Mouse (Mus musculus) c-Kit-negative CD71-positive TER-119-positive erythroid progenitor cells, embryonic 14.5 days (primary cell): Measurements from ENCODE around the gene Onecut3.
A peak's percentile ranks its signal among the peaks of the same experiment; 100 is the strongest.

Source experiments
- DNase-seq: peaks from one replicate; pipeline ENCODE4 v3.0.0-alpha.2; 2013; ENCODE audit warnings: low read depth, low spot score

Gene Onecut3

DNA sequence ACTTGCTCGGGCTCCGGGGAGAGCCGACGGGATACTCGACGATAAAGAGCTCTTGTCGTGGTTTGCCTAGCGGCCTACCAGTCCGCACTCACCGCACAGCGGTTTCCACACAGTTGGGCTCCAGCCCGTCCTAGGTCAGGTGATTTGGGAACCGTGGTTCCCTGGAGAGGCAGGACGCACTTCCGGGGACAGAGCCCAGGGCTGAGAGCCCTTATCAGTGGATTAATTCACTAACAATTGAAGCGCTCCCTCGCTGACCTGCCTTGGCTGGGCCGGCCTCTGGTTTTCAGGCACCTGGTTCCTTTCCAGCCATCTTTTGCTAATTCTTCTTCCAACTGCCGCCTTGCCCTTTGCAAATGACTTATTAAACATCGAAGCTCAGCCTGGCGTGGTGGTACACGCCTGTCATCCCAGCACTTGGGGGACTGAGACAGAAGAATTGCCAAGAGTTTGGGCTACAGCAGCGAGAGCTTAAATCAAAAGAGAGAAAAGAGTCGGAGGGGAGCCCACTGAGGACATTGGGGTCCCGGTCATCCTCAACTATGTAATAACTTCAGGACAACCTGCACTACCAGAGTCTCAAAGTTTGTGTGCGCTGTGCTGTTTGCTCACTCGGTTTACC lies 9.1 kb downstream of the Onecut3 start:
- no peak for DNase-seq

DNA sequence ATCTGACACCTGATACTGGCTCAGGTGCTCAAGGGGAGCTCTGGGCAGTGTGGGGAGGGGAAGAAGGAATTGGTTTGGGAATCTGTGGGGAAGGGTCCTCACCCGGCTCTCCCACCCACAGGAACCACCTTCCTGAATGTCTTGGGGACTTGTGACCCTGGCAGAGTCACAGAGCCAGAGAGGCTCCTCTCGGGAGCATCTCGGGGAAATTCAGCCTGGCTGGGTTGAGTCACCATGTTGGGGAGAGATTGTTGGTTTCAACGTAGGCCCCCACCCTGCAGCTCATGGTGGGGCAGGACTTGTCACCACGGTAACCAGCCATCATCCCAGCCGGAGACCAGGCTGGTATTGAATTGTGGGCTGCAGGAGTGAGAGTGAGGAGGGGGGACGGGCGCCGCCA lies 10.1 kb downstream of the Onecut3 start:
- no peak for DNase-seq

DNA sequence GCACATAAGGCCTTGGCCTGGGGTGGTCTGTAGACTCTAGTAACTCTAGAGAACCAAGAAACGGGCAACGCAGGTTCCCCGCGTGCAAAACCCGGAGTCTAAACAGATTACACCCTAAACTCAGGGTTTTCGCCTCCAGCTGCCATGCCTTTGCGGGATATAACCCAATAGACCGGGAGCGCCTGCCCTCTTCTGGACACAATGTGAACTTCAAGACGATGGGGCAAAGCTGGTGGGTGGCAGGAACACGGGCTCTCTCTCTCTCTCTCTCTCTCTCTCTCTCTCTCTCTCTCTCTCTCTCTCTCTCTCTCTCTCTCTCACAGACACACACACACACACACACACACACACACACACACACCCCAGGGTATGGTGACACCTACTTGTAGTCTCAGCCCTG lies 11.6 kb downstream of the Onecut3 start:
- DNase-seq: peak; percentile 54

DNA sequence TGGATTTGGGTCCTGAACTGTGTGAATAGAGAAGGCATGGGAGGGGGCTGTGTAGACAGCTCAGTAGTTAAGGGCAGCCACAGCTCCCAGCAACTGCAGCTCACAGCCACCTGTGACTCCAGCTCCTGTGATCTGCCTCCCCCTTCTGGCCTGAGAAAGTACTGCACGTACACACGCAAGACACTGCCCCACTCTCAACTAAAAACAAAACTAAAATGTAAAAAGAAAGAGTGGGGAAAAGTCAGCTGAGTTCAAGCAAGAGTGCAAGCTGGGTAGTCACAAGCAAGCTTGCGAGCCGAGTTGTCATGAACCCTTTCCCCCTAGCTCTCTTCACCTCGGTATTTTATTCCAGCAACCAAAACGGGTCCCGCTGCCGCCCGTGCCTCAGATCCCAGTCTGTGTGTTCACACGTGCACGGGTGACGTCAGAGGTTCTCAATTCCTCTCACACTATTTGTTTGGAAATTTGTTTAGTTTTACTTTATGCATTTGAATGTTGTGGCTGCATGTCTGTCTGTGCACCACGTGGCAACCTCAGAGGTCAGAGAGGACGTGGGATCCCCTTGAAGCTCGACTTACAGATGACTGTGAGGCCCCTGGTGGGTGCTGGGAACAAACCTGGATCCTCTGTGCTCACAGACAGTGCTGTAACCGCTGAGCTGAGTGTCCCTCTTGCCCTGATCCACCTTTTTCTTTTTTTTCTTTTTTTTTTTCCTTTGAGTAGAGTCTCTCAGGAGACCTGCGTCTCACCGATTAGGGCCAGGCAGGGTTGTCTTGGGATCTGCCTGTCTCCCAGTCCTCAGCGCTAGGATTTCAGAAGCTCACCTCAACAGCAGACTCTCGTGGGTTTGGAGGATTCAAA lies 15.0 kb downstream of the Onecut3 start:
- DNase-seq: peak; percentile 62

DNA sequence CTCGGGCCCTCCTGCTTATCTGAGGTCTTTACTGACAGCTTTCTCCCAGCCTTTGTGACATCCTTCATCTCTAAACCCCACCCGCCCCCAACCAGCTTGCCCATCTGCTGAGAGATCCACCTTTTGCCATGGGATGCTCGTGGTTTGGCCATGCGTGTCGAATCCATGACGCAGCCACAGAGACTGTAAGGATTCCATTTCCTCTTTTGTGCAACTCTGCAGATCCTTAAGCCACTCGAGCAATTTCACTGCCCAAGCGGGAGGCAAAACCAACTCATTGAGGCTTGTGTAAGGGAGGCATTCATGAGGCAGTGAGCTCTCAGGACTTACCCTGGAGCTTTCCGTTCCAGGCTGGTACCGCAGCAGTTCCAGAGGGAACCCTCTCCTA lies 15.6 kb downstream of the Onecut3 start:
- DNase-seq: no peak

DNA sequence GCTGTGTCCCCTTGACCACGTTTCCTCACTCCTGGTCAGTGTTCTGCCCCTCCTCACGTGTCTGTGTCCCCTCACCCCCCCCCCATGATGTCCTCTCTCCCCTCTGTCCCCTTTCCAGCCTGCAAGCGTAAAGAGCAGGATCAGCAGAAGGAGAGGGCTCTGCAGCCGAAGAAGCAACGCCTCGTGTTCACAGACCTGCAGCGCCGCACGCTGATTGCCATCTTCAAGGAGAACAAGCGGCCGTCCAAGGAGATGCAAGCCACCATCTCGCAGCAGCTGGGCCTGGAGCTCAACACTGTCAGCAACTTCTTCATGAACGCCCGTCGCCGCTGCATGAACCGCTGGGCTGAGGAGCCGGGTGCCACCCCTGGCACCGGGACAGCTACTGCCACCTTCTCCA lies 19.1 kb downstream of the Onecut3 start:
- no peak for DNase-seq

DNA sequence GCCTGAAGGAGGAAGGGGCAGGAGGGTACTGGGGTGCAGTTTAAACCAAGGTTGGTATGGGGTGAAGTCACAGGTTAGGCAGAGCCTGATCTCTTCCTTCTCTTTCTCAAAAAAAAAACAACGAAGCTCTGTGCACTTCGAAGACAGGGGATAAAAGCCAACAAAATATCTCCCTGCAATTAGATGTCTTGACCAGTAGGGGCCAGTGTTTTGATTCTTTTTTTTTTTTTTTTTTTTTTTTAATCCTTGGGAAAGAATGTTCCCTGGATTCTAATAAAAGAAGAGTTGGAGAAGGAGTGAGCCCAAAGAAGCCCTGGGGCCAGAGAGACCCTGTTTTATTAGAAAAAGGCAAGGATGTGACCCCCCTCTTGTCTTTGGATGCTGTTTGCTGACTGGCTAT lies 24.7 kb downstream of the Onecut3 start:
- DNase-seq: no peak

DNA sequence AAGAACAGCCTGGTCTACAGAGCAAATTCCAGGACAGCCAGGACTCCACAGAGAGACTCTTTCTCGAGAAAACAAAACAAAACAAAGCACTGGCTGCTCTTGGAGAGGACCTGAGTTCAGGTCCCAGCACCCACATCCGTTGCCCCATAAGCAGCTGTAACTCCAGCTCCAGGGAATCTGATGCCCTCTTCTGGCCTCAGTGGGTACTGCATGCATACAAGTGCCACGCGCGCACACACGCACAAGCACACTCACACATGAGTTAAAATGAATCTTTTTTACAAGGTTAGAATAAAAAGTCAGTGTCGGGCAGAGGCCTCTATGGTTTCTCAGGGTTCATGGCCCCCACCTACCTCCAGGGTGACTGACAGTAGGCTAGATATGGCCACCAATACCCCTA lies 28.7 kb downstream of the Onecut3 start:
- DNase-seq: no peak

DNA sequence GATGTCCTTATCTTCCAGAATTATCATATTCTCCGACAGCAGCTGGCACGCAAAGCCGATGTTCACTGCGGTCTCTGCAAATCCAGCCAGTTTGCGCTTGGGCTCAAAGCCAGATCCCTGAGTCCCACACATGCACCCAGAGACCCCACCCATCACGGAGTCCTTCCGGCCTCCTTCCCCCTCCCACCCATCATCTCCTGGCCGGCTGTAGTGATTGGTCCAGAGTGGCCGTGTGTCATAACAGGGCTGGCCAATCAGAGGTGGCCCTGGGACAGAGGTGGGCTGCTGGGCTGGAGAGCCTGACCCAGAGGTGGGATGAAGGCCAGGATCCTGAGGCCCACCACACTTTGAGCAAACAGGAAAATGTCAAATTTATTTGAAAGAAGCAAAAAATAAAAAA lies 31.5 kb downstream of the Onecut3 start:
- no peak for DNase-seq

DNA sequence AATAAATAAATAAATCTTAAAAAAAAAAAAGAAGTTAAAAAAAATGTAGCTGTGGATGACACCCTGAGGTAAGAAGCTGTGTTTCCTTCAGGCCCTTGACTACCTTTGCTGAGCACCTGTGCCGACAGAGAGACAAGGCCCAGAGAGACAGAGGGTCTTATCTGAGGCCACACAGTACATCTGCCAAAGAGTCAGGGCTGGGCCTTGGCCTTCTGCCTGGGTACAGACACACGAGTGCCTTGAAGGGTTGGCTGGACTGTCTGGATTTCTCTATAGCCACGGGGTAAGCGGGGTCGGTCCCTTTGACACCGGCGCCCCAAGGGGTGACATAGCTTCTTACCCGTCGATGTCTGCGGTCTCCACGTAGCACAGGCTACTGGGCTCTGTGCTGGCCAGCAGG lies 38.1 kb downstream of the Onecut3 start:
- DNase-seq: no peak

DNA sequence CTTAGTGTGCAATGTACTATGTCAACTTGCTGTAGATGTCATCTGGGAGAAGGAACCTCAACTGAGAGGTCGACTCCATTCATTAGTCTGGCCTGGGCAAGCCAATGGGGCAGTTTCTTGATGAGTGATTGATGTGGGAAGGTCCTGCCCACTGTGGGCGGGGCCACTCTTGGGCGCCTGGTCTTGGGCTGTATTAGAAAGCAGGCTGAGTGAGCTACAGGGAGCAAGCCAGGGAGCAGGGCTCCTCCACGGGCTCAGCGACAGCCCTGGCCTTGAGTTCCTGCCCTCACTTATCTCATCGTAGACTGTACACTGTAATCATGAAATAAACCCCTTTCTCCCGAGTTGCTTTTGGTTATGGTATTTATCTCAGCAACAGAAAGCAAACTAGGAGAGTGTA lies 39.1 kb downstream of the Onecut3 start:
- DNase-seq: peak; percentile 73

DNA sequence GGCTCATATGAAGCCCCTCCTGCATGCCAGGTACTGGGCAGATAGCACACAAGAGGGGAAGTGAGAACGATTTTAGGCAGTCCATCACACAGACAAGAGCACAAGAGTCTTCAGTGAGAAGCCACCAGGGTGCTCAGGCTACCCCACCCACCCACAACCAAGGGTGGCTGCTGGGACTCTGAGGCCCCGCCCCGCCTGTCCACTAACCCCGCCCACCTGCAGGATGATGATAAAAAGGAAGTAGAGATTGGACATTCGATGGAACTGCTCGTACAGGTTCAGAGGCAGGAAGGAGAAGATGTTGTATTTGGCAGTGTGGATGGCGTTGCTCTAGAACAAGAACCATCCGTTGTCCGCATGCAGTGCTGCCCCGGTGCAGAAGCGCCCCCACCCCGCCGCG lies 40.4 kb downstream of the Onecut3 start:
- DNase-seq: peak; percentile 67

DNA sequence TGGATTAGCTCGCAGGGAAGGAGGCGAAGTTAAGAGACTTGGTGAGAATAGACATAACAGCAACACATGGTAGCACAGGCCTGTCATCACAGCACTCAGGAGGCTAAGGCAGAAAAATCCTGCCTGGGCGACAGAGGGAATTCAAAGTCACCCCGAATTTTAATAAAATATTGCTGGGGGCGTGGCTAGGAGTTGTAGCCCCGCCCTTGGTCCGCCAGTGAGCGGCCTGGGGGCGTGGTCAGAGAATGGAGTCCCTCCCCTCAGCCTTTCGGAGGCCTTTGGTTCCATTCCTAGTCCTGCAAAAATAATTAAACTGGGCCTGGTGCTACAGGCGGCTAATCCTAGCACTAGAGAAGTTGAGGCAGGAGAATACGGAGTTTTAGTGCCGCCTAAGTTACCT lies 41.1 kb downstream of the Onecut3 start:
- DNase-seq: peak; percentile 73

DNA sequence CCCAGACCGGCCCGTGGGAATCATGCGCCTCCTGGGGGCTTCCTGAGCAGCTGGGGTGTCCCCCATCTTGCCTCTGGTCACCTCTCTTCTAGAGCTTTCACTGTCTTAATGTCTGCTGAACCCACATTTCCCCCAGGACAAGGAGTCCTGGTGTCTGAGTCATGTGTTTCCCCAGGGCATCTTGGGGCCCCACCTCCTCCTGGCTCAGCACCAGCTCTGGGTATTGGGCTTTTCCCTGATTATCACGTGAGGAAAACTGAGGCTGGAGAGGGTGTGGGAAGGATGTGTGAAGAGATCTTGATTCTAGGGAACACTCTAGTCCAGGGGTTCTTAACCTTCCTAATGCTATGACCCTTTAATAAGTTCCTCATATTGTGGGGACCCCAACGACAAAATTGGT lies 43.5 kb downstream of the Onecut3 start:
- DNase-seq: no peak

DNA sequence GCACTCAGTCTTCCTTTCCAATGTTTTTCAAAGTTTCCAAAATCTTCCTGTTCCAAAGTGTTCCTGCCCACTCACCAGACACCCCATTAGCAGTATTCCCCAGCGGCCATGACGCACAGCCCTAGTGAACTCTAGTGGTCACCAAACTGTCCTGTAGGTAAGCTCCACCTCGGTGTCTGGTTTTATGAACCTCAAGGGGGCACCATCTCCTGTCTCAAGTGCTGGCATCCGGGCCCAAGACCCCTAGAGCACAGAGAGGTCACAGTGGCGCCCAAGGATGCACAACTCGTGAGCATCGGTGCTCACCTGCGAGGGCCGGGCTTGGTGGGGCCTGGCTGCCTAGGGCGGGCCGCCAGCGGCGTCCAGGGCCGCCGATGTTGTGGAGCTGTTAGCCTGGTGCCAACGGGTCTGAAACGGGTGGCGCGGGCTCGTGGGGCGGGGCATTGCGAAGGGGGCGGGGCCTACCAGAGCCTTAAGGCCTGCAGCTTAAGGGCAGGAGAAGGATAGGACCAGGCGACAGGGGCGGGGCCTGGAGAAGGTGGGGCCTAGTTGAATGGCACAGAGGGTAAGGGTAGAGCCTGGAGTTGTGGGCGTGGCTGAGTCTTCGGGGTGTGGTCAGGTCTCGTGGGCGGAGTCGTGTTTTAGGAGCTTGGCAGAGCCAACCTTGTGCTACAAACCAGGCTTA lies 44.2 kb downstream of the Onecut3 start, which contains the start of gene Atp8b3:
Atp8b3 (minus strand) TSS at position 415 of the 685 bp plus-strand sequence.
- peak; percentile 99 for DNase-seq

DNA sequence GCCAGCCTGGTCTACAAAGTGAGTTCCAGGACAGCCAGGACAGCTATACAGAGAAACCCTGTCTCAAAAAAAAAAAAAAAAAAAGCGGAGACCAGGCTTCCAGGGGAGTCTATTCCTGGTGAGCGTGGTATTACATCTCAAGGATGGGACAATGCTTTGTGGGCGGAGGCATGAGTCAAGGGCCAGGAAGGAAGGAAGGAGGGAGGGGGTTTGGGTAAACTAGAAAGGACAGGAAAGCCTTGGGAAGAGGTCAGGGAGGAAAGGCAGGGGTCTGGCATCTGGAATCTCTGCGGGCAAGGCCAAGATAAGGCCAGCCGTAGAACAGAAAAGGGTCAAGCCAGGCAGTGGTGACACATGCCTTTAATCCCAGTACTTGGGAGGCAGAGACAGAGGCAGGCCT lies 44.9 kb downstream of the Onecut3 start:
- no peak for DNase-seq

DNA sequence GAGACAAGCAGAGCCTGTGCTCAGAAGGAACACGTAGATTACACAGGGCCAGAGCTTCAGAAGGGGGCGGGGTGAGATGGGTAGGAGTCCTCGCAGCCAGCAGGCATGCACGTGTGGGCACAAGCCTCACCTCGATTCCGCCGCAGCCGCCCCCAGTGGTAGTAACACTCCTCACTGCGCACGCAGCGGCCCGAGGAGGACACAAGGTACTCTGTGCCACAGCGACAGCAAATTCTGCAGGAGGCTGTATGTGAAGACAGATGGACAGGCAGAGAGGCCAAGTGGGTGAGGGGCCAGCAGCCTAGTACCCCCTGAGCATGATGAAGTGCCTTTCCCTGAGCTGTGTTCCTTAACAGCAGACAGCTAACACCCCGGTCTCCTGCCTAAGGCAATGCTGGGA lies 49.2 kb downstream of the Onecut3 start:
- DNase-seq: no peak

DNA sequence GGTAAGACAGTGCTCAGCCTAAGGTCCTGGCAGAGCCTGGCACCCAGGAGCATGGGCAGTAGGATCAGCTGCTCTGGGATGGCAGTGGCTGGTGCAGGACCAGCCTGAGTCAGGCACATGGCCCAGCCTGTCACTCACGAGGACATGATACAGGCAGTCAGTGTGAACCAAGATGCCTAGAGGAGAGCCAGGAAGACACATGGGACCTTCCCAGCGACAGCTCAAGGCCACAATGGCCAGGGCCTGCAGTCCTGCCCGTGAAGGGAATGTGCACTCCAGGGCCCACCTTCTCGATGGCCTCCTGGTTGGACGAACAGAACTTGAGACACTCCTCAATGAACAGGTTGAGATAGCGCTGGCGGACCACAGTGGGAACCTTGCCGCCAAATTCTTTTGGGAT lies 51.0 kb downstream of the Onecut3 start:
- no peak for DNase-seq

DNA sequence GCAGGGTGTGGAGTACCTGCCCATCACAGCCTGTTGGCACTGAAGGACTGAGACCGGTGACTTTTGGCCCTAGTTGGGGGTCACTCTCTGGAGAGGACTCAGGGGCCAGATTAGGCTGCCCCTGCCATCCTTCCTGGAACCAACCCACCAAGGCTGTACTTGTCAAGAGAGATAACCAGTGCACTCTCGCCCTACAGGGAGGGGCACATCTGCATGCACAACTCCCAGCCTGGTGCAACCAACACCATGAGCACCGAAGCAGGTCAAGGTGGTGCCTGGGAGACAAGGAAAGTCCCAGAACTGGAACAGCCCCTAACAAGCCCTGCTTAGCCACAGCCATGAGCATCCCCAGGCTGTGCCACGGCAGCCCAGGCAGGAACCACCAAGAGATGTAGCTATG lies 52.3 kb downstream of the Onecut3 start:
- DNase-seq: no peak

DNA sequence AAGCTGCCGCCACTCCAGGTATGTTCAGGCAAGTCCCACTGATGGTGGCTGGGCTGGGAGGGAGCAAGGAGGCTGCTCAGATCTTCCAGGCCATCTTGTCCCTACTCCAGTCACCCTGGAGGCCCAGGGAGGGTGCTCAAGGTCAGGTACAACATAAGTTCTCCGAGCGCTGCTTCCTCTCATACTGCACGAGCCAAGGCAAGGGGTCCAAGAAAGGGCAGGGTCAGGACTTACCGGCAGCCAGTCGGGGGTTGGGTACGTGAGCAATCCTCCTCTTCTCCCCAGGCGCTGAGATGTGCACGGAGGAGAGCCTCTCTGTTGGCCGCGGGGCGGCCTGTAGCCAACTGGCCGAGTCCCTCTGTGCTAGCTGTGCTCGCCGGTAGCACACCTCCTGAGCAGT lies 52.9 kb downstream of the Onecut3 start:
- no peak for DNase-seq

DNA sequence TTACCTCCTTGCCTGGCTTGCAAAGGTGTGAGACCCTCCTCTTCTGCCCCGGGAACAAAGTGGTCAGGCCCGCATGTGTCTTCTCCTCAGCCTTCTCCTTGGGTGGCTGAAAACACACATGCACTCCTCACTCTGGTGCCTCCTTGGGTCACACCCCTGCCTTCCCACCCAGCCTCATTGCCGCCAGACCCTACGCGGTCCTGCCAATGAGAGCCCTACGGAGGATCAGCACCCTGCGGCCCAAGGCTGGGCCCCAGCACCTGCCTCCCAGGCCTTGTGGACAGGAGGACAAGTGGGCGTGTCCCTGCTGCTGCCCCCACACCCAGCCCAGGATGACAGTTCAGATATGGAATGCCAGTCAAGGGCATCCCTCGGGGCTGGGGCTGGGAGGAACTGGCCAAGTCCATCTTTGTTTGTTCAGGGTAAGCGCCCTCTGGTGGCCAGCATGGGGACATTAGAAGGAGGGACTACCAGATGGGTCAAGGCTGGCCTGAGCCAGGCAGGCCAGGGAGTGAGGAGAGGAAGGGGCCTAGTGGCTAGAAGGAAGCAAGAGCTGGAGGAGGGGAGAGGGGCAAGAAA lies 53.9 kb downstream of the Onecut3 start:
- DNase-seq: no peak

DNA sequence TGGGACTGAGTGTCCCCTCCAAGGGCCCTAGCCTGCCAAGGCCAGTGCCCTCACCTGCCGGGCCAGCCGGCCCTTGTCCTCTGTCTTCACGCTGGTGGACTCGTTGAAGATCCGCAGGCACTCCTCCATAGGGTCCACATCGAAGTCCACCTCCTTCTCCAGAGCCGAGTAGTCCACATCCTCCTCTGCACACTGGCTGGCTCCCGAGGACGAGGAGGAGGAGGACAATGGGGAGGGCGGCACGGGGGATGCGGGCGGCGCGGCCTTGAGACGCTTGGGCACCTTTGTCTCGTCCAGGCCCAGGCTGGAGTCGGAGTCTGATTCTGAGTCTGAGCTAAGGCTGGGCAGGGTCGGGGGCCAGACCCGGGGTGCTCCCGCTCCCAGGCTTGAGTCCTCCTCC lies 54.6 kb downstream of the Onecut3 start:
- DNase-seq: no peak
